Mouse (Mus musculus): ENCODE data around the gene Grik2.

DNA sequence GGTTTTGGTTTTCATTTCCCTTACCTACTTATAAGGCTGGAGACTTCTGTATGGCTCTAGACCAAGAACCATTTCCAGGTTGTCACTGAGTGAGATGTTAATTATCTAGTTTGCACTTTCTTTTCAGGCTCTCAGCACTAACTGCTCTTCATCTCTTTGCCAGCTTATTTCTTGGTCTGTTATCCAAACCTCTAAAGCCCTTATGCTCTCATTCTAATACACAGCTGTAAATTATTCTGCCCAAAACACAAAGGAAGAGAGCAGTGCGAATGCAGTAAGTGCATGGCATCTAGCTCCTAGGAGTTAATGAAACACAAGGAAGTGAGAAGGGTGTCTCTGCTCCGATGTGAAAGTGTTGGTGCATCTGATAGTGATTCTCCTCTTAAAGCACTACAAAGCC is 36.8 kb downstream of the Grik2 start:
- no peak for TF ChIP-seq POLR2A (IDR thresholded peaks at IDR 0.05; ENCODE audit: low read depth, low read length)
- no peak for TF ChIP-seq CTCF (IDR thresholded peaks at IDR 0.05; ENCODE audit: extremely low read depth, insufficient read length, insufficient replicate concordance, low read depth, low read length)
